Mouse (Mus musculus): ENCODE data around the gene Slfn1. TPM values are rescaled to one million over a fixed set of nuclear protein-coding genes. Genes with fewer than 3 reads are reported as not detected.

Slfn1 gene
- total RNA-seq, 2 experiments from 2014 or later: 0.13 to 0.28 TPM

Other genes with a start within 250 kb of the Slfn1 start
- 1 to 10 TPM; 3.8 to 4.2 TPM for gene Rffl, start 245.6 kb upstream of the Slfn1 start, total RNA-seq (2021)
- 1 to 10 TPM; 8.0 to 9.3 TPM for gene Rad51d, start 226.2 kb upstream of the Slfn1 start, total RNA-seq (2021)
- not detected for gene Fndc8, start 224.7 kb upstream of the Slfn1 start, total RNA-seq (2021)
- 10 to 100 TPM; 12.1 to 14.5 TPM for gene Nle1, start 208.4 kb upstream of the Slfn1 start, total RNA-seq (2021)
- gene Unc45b, start 206.3 kb upstream of the Slfn1 start, total RNA-seq (2021): 100 to 1,000 TPM; 172 to 215 TPM
- 10 to 100 TPM; 60.8 to 70.3 TPM for gene Slfn5, start 165.5 kb upstream of the Slfn1 start, total RNA-seq (2021)
- 1 to 10 TPM; 1.1 to 1.5 TPM for gene Slfn9, start 125.0 kb upstream of the Slfn1 start, total RNA-seq (2021)
- gene Slfn8, start 96.0 kb upstream of the Slfn1 start, total RNA-seq (2021): under 1 TPM; 0.55 to 0.89 TPM
- 1 to 10 TPM; 3.2 to 3.8 TPM for gene Slfn2, start 51.7 kb upstream of the Slfn1 start, total RNA-seq (2021)
- gene Slfn4, start 58.3 kb downstream of the Slfn1 start, total RNA-seq (2021): under 1 TPM; 0.10 to 0.31 TPM
- 1 to 10 TPM; 2.3 to 4.0 TPM for gene Slfn3, start 74.5 kb downstream of the Slfn1 start, total RNA-seq (2021)
- gene Slfn14, start 169.9 kb downstream of the Slfn1 start, total RNA-seq (2021): under 1 TPM; 0.08 to 0.11 TPM
- 10 to 100 TPM; 41.2 to 48.3 TPM for gene Ap2b1, start 182.2 kb downstream of the Slfn1 start, total RNA-seq (2021)
- gene Pex12, start 185.7 kb downstream of the Slfn1 start, total RNA-seq (2021): 1 to 10 TPM; 5.7 to 6.5 TPM